Mouse (Mus musculus) kidney, adult 2 months (tissue): Measurements from ENCODE around the gene Patl2.

Experiments used
- CTCF ChIP-seq: fragments of 200-500 bp; conservative IDR thresholded peaks from 2 replicates; pipeline ENCODE4 v1.5.1; 2011; ENCODE audit warnings: low read depth, mild to moderate bottlenecking, control low read depth, low read length, moderate library complexity, mixed read lengths; ENCODE audit not compliant: insufficient read depth, insufficient read length
- POLR2A ChIP-seq: fragments of 200-500 bp; IDR thresholded peaks from one replicate; pipeline ENCODE4 v1.6.1; 2011; ENCODE audit warnings: low read depth, low read length, control low read depth

GRCm38 (mm10) chr2:122230395-122230794 is 44.4 kb upstream of the Patl2 start:
- TF ChIP-seq CTCF (no peak), POLR2A (no peak)
